Mouse (Mus musculus) liver, adult 2 months (tissue): Measurements from ENCODE around the gene Pqlc3. TPM values are rescaled to one million over a fixed set of nuclear protein-coding genes. Genes with fewer than 3 reads are reported as not detected.
"Not testable (repeated sequence)": the region's sequence is repeated elsewhere in the genome, so short reads cannot be mapped to it uniquely, and the experiment has no call there.

ENCODE experiments used
- DNase-seq: peaks from one replicate; pipeline ENCODE4 v3.0.0-alpha.2; 2011; ENCODE audit warnings: low read depth, low spot score; ENCODE audit errors: extremely low read depth
- H3K27ac ChIP-seq: fragments of 200-500 bp; replicated peaks from 2 replicates; pipeline ENCODE4 v1.5.1; 2012; ENCODE audit warnings: low read depth, mild to moderate bottlenecking, control low read depth, inconsistent platforms, low read length; ENCODE audit not compliant: insufficient read depth
- H3K27me3 ChIP-seq: fragments of 200-500 bp; 2 replicates; pipeline ENCODE4 v1.6.1; 2012; ENCODE audit warnings: mild to moderate bottlenecking, moderate library complexity, low read length, inconsistent platforms; ENCODE audit not compliant: control insufficient read depth, insufficient read depth
- H3K36me3 ChIP-seq: fragments of 200-500 bp; 2 replicates; pipeline ENCODE4 v1.6.1; 2012; ENCODE audit warnings: low read length, inconsistent platforms; ENCODE audit not compliant: control insufficient read depth, insufficient read depth
- H3K4me1 ChIP-seq: fragments of 200-500 bp; 2 replicates; pipeline ENCODE4 v1.6.1; 2011; ENCODE audit warnings: low read length; ENCODE audit not compliant: control insufficient read depth, insufficient read depth
- H3K4me3 ChIP-seq: fragments of 200-500 bp; 2 replicates; pipeline ENCODE4 v1.5.1; 2011; ENCODE audit warnings: low read depth, mild to moderate bottlenecking, control low read depth, low read length, moderate library complexity; ENCODE audit not compliant: insufficient read depth
- H3K79me2 ChIP-seq: fragments of 200-500 bp; 2 replicates; pipeline ENCODE4 v1.6.1; 2012; ENCODE audit warnings: inconsistent platforms, mild to moderate bottlenecking, low read length, moderate library complexity; ENCODE audit not compliant: control insufficient read depth, insufficient read depth
- H3K9ac ChIP-seq: fragments of 200-500 bp; 2 replicates; pipeline ENCODE4 v1.6.1; 2012; ENCODE audit warnings: low read depth, mild to moderate bottlenecking, control low read depth, inconsistent platforms, low read length
- CTCF ChIP-seq: fragments of 200-500 bp; IDR thresholded peaks from 2 replicates; pipeline ENCODE4 v1.5.1; 2011; ENCODE audit warnings: low read depth, low read length, control low read depth
- POLR2A ChIP-seq: fragments of 200-500 bp; IDR thresholded peaks from 2 replicates; pipeline ENCODE4 v1.6.1; 2011; ENCODE audit warnings: low read length, control low read depth; ENCODE audit not compliant: insufficient read depth; ENCODE audit errors: extremely low read depth
- WGBS: fragments of 180-500 bp; shearing (Covaris S2); methylation state at CpG from one replicate; pipeline ENCODE4 v1.1.7; 2018; 5-methylcytosine and 5-hydroxymethylcytosine counted together
- polyA plus RNA-seq: library from polyadenylated mRNA; depleted of rRNA; stranded (reverse); fragments of >200 nt; gene quantifications from 2 replicates; pipeline ENCODE4 v1.2.3, GENCODE M21; 2012
- total RNA-seq: library from RNA; depleted of rRNA; stranded (reverse); fragments of >200 nt; gene quantifications from 2 replicates; pipeline ENCODE4 v1.2.3, GENCODE M21; 2014

Pqlc3 gene
- total and polyA plus RNA-seq, 2 experiments: 0.34 to 0.92 TPM

- Histone ChIP-seq H3K27ac (no peak overlapping the region), H3K4me1 (no peaks in the 10 kb centered on the region), H3K79me2 (no peaks in the 10 kb centered on the region), H3K27me3 (no peaks in the 10 kb centered on the region), H3K4me3 (no peak overlapping the region), H3K36me3 (no peaks in the 10 kb centered on the region), H3K9ac (no peak overlapping the region)
- WGBS: 32% methylated on average over 13 of the region's 13 CpGs
- TF ChIP-seq CTCF (peak; percentile 38; the same call in 1 of the 2 replicates), POLR2A (no peak)
- peak; percentile 38 for DNase-seq
These were observed 32.7 kb upstream of the Pqlc3 start for GRCm38 (mm10) chr12:17032694-17033463.

GRCm38 (mm10) chr12:17024554-17025110, 24.4 kb upstream of the Pqlc3 start:
- no peaks in the 10 kb centered on the region for H3K36me3 ChIP-seq
- H3K4me3 ChIP-seq: no peak overlapping the region
- TF ChIP-seq POLR2A (no peak), CTCF (no peak)
- WGBS: 89% methylated on average over 6 of the region's 6 CpGs
- no peak overlapping the region for H3K27ac ChIP-seq
- H3K4me1 ChIP-seq: no peaks in the 10 kb centered on the region
- no peaks in the 10 kb centered on the region for H3K79me2 ChIP-seq
- H3K27me3 ChIP-seq: no peaks in the 10 kb centered on the region
- no peak for DNase-seq
- H3K9ac ChIP-seq: no peak overlapping the region

- Histone ChIP-seq H3K79me2 (no peaks in the 10 kb centered on the region), H3K36me3 (no peaks in the 10 kb centered on the region), H3K4me1 (no peaks in the 10 kb centered on the region), H3K27ac (no peak overlapping the region), H3K9ac (no peak overlapping the region), H3K4me3 (no peak overlapping the region), H3K27me3 (no peaks in the 10 kb centered on the region)
- DNase-seq: no peak
- TF ChIP-seq CTCF (no peak), POLR2A (no peak)
- 86% methylated on average over 4 of the region's 4 CpGs for WGBS
These were observed 21.9 kb upstream of the Pqlc3 start for GRCm38 (mm10) chr12:17022145-17022544.

- not testable (repeated sequence) for H3K4me1 ChIP-seq, H3K4me3 ChIP-seq, H3K27ac ChIP-seq, H3K27me3 ChIP-seq, H3K36me3 ChIP-seq, DNase-seq, H3K9ac ChIP-seq, H3K79me2 ChIP-seq
- 83% methylated on average over 4 of the region's 4 CpGs for WGBS
These were observed 20.9 kb upstream of the Pqlc3 start for GRCm38 (mm10) chr12:17021125-17021524.

- DNase-seq: no peak
- no peak overlapping the region for H3K9ac ChIP-seq
- H3K27me3 ChIP-seq: no peaks in the 10 kb centered on the region
- 27% methylated on average over 4 of the region's 4 CpGs for WGBS
- TF ChIP-seq POLR2A: no peak
- peak; percentile 49; the same call in 1 of the 2 replicates for TF ChIP-seq CTCF
- no peak overlapping the region for H3K4me3 ChIP-seq
- no peaks in the 10 kb centered on the region for H3K36me3 ChIP-seq
- no peak overlapping the region for H3K27ac ChIP-seq
- no peaks in the 10 kb centered on the region for H3K79me2 ChIP-seq
- no peaks in the 10 kb centered on the region for H3K4me1 ChIP-seq
These were observed 18.3 kb upstream of the Pqlc3 start for GRCm38 (mm10) chr12:17018468-17018867.

- Histone ChIP-seq H3K4me1 (peaks cover 3% of the 10 kb centered on the region; the same call in 1 of the 2 replicates), H3K27ac (no peak overlapping the region), H3K27me3 (no peaks in the 10 kb centered on the region), H3K79me2 (no peaks in the 10 kb centered on the region), H3K4me3 (no peak overlapping the region), H3K9ac (no peak overlapping the region), H3K36me3 (no peaks in the 10 kb centered on the region)
- WGBS: 58% methylated on average over 2 of the region's 2 CpGs
- TF ChIP-seq CTCF (no peak), POLR2A (no peak)
- DNase-seq: peak; percentile 13
These were observed 15.5 kb upstream of the Pqlc3 start for GRCm38 (mm10) chr12:17015711-17016110.
